Mouse (Mus musculus) hematopoietic stem cell, adult 5-6 weeks (primary cell): Measurements from ENCODE around the gene Syt16. TPM values are rescaled to one million over a fixed set of nuclear protein-coding genes. Genes with fewer than 3 reads are reported as not detected.

Source experiments
- ATAC-seq, 2 experiments: fragments of 125-278 bp in 1 of 2; replicated peaks in 1 of 2; 2 replicates each; pipeline ENCODE4 v1.8.0; 2016 to 2017; ENCODE audit warnings: inconsistent platforms in 2 of 2, mild to moderate bottlenecking in 2 of 2, moderate number of reproducible peaks in 2 of 2, low read depth in 1 of 2, moderate TSS enrichment in 1 of 2; ENCODE audit not compliant: low FRiP score in 2 of 2, poor library complexity in 2 of 2, severe bottlenecking in 2 of 2, insufficient read depth in 1 of 2, low TSS enrichment in 1 of 2
- total RNA-seq: library from RNA; stranded (forward); fragments of 172-1452, 232-1000 nt; gene quantifications from 2 replicates; pipeline ENCODE4 v1.2.3, GENCODE M21; 2017

The Syt16 gene
- total RNA-seq, 1 experiment from 2014 or later, result not detected

- ATAC-seq, result no peak
Observed at GRCm38 (mm10) chr12:74238806-74239205, 241.3 kb downstream of the Syt16 start.

DNA sequence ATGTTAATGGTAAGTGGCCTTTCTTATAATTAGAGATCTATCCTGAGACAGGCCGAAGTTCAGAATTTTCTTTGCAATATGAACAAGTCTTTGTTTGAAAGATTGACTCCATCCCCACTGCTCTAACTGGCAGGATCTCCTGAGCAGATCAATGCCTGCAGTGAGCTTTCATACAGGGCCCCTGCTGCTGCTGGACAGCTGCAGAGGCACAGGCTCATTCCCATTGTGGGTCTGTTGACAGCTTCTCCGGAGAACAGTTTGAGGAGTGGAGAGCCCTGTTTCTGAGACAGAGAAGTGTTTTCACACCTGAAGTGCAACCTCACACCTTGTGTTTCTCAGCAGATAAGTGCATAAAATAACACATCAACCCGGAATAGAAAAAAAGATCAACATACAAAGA, 267.4 kb downstream of the Syt16 start:
- ATAC-seq, result no peak

DNA sequence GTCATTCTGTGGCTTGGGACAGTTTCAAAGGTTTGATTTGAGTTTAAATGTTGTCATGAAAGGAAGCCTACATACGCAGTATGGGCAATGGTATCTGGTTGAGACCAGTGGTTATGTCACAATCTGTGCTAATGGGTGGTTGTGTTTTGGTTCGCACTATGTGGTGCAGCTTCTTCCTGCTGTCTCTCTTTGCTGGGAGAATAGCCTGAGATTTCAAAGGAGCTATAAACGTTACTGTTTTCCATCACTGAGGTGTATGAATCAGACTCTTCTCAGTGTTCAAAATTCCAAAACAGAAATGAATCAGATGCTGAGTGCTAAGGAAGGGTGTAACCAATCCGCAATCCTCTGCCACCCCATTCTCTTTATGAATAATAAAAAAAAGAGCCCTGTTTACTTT, 269.6 kb downstream of the Syt16 start:
- no peak for ATAC-seq

DNA sequence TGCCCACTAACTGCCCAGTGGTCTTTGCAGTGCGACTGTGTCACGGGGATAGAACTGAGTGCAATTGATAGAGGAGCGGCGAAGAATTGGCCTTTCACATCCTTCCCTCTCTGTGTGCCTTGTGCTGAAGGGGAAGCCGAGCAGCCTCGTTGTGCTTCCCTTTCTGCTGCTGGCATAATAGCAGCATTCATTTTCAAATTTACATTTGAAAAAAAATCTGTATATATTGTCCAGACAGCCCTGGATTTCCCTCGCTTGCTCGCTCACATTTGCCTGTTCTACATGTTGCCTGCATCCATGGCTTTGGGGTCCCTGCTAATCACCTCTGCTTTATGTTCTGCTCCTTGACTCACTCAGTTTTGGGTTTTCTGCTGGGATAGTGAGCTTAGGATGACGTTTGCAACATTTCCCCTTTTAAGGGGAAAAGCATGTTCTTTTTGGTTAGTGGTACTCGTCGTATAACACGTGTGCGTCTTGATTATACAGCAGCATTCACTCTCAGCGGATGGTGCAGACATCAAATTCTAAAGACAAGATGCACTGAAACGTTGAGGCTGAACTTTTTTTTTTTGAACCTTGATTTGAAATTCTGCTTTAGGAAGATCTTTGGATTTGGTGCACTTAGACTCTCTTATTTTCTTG, 271.3 kb downstream of the Syt16 start:
- ATAC-seq, result no peak

- no peak for ATAC-seq
Observed at GRCm38 (mm10) chr12:74272545-74272944, 275.1 kb downstream of the Syt16 start.

DNA sequence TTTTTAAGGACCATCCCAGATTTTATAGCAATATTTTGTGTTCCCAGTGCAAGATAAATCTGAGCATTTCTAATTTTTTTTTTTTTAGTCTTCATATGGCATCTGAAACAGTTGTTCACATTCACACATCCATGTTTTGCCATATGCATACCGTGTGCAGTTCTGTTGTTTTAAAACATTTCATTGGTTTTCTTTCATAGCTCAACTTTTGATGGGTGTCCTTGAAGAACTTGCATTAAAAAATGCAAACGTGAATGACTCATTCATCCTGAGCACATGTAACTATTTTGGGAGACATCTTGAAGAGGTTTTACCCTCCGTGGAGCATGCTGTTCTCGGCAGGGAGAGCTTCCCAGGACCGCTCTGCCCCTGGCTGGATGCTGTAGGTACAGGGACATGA, 279.8 kb downstream of the Syt16 start:
- no peak for ATAC-seq

GRCm38 (mm10) chr12:74281403-74281802, 283.9 kb downstream of the Syt16 start:
- no peak for ATAC-seq

DNA sequence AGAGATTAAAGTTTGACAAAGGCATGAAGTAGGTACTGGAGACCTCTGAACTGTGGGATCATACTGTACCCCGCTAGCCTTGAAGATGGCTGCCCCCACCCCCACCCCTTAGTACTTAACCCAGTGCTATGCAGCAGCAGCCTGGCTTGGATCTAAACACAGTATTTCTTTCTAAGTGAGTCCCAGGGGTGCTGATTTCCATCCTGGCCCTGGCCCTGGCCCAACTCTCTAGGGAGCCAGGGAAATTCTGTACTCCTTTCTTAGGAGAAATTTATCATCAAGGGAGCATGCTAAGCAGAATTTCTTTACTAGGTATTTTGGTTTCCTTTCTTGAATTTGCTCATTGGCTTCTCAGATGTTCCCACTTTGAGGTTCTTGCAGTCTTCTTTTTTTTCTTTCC, 285.4 kb downstream of the Syt16 start:
- no peak for ATAC-seq

DNA sequence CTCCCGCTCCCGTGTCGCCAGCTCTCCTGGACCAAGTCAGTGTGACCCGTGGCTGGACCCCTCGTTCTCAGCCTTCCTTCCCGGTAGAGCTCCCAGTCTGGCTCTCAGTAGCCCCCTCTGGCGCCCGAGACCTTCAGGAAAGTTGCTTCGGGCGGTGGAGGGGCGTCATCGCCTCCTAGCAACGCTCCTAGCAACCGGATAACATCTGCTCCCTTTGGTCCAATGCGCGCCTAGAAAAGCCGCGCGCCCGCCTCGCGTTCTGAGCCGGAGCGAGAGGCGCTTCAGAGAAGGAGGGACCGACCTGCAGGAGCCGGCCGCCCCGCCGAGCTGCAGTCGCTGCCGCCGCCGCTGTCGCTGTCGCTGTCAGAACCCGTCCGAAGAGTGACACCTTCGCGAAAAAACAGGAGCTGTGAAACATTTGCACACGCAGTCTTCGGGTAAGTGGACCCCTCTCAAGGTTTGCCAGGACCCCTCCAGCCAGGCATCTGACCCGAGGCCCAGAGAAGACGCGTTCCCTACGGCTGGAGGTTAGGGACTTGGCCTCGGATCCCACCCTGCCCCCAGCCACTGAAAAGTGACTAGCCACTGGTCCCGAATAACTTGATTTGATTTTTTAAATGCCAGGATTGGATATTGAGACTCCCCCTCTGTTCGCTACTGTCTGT, 286.7 kb downstream of the Syt16 start:
- peak; percentile 35 to 74 for ATAC-seq

DNA sequence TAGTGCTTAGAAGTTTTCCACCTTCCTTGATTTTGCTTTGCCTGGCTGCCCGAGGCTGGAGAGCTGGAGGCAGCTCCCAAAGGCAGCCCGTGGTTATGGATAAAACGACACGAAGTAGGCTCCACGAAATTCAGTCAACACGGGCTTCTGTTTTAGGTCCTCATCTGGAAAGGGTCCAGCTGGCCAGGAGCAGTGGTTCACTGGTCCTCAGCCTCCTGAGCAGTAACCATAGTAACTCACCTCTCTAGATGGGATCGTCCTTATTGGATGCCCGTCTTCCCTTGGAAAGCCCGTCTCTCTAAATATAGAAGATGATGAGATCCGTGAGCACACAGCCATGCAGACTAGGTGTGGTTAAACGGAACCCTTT, 287.2 kb downstream of the Syt16 start:
- ATAC-seq, result no peak

- no peak for ATAC-seq
Observed at GRCm38 (mm10) chr12:74290983-74291382, 293.5 kb downstream of the Syt16 start.

DNA sequence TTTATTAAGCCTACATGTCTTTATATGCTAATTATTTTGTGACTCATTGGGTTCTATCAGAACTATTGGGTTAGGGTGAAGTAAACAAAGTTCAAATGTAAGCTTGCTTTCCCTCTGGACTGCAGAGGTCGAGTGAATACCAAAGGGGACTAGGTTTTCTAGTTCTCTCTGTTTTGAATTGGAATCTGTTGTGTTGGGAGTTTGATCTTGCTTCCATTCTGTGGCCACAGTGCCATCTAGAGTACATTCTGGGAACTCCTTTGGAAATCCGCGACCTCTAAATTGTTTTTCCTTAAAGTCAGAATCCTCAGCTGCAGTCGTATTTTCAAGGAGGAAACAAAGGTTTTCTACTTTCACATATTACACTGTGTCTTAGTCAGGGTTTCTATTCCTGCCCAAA, 296.2 kb downstream of the Syt16 start:
- no peak for ATAC-seq

- ATAC-seq, result no peak
Observed at GRCm38 (mm10) chr12:74296374-74296773, 298.9 kb downstream of the Syt16 start.

DNA sequence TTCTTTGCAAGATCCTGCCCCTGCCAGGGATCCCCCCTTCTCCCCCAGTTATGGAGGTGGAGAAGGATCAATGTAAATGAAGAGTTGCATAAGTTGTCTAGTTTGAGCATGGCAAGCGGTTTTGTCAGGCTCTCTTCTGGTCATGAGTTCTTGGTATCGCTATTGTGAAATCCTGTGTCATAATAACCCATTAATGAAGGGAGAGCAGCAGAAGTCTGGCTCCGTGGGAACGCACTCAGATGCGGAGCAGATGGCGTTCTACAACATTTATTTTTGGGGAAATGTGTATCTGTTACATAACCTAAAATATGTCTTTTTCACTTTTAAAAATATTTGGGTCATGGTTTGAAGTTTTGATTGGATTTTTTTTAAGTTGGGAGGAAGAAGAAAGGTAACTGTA, 304.1 kb downstream of the Syt16 start:
- no peak for ATAC-seq

DNA sequence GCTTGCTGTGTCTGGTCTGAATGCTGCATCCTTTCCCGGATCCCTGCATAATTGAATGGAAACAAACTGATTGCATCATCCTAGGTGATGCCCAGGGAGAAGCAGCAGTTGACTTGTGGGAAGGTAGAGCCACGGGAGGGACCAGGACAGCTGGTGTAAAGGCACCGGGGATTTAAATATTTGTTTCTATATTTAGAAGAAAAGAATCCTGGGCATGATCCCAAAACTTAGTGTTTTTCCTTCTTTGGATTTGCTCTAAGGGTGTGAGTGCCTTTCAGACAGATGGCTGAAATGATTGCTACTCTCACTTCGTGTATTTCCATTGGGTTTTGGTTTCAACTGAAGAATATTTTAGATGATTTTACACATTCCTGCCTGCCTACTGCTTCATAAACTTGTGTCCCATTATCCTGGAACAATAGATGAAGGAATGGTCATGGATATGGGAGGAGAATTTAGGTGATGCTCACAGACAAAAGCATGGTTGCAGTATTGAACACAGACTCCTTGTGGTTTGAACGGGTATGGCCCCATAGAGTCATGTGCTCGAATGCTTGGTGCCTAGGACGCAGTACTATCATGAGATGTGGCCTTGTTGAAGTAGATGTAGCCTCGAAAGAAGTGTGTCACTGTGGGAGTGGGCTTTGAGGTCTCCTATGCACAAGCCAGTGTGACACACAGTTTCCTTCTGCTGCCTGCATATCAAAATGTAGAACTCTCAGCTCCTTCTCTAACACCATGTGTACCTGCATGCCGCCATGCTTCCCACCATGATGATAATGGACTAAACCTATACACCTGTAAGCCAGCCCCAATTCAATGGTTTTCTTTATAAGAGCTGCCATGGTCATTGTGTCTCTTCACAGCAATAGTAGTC, 306.2 kb downstream of the Syt16 start:
- no peak for ATAC-seq

DNA sequence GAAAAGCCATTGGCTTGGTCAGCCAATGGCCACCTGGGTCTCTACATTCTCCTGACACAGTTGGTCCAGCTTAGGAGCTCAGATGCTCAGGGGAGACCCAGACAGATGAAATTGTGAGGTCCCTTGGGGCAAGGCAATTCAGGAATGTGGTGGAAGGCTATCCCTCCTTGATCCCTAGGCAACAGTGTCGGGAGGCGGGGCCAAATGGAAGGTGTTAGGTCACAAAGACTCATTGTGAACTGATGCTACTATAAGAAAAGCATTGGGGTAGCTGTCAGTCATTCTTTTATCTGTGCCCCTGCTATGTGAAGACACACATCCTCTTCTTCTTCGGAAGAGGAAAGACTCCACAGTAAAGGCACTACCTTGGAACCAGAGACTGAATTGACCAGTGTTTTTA, 315.1 kb downstream of the Syt16 start:
- no peak for ATAC-seq

- ATAC-seq, result no peak
Observed at GRCm38 (mm10) chr12:74315221-74315620, 317.8 kb downstream of the Syt16 start.

DNA sequence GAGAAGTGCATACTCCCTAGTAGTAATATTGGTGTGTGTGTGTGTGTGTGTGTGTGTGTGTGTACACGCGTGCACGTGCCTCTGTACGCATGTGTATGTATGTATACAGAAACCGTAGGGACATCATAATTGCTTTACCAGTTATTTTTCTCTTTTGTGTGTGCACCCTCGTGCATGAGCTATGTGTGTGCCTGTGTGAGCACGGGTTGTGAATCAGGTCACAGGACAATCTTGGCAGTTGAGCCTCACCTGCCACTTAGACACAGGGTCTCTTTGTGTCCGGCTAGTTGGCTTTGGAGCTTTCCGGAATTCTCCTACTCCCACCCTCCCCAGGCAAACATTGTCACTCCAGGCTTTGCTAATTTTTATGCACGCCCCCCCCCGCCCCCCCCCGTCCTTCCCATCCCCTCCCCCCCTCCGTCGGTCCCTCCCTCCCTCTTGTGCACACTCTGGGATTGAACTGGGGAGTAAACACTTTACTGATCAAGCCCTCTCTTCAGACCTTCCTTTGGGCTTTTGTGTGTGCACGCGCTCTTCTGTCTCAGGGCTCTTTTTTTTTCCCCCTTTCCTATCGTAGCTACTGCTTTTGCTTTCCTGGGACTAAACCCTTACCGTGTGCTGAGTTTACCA, 319.0 kb downstream of the Syt16 start, which contains the start of gene Gm11042:
Gene Gm11042 (minus strand): TSS at position 51 of the 630 bp plus-strand sequence.
- ATAC-seq, result peak; percentile 14 to 57; a peak in 3 of 4 replicates
